Mouse (Mus musculus) forebrain, embryonic 11.5 days (tissue): ENCODE results near the gene Irf2. TPM values are rescaled to one million over a fixed set of nuclear protein-coding genes. Genes with fewer than 3 reads are reported as not detected.

Experiments
- ATAC-seq: fragments of 200-750 bp; cut with Nextera tagmentation; replicated peaks from 2 replicates; pipeline ENCODE4 v1.8.0; 2017; ENCODE audit warnings: moderate TSS enrichment; ENCODE audit not compliant: low FRiP score
- DNase-seq: peaks from one replicate; pipeline ENCODE4 v3.0.0-alpha.2; 2017; ENCODE audit warnings: low spot score
- H3K27ac ChIP-seq: fragments of 300-500 bp; sonication (generic); 2 replicates; pipeline ENCODE4 v1.5.1; 2014; ENCODE audit warnings: low read depth, low read length
- H3K27me3 ChIP-seq: fragments of 300-500 bp; sonication (generic); 2 replicates; pipeline ENCODE4 v1.6.1; 2014; ENCODE audit warnings: mild to moderate bottlenecking, low read length, mixed read lengths; ENCODE audit not compliant: control insufficient read depth, insufficient read depth
- H3K36me3 ChIP-seq: fragments of 300-500 bp; sonication (generic); 2 replicates; pipeline ENCODE4 v1.6.1; 2014; ENCODE audit warnings: mild to moderate bottlenecking, low read length, moderate library complexity, mixed read lengths; ENCODE audit not compliant: control insufficient read depth, insufficient read depth
- H3K4me1 ChIP-seq: fragments of 300-500 bp; sonication (generic); replicated peaks from 2 replicates; pipeline ENCODE4 v1.6.1; 2014; ENCODE audit warnings: low read length, mixed read lengths; ENCODE audit not compliant: control insufficient read depth, insufficient read depth
- H3K4me2 ChIP-seq: fragments of 300-500 bp; sonication (generic); 2 replicates; pipeline ENCODE4 v1.6.1; 2014; ENCODE audit warnings: low read depth, mild to moderate bottlenecking, low read length, moderate library complexity, mixed read lengths; ENCODE audit not compliant: severe bottlenecking
- H3K4me3 ChIP-seq: fragments of 300-500 bp; sonication (generic); 2 replicates; pipeline ENCODE4 v1.5.1; 2014; ENCODE audit warnings: low read depth, low read length
- H3K9ac ChIP-seq: fragments of 300-500 bp; sonication (generic); 2 replicates; pipeline ENCODE4 v1.6.1; 2014; ENCODE audit warnings: low read length
- H3K9me3 ChIP-seq: fragments of 300-500 bp; sonication (generic); 2 replicates; pipeline ENCODE4 v1.6.1; 2016; ENCODE audit warnings: low read length, mixed read lengths; ENCODE audit not compliant: control insufficient read depth
- WGBS: fragments of 180-500 bp; shearing (Covaris S2); extraction: QIAGEN DNeasy Blood & Tissue Kit; methylation state at CpG from one replicate; pipeline ENCODE4 v1.1.7; 2014; 5-methylcytosine and 5-hydroxymethylcytosine counted together
- polyA plus RNA-seq: library from polyadenylated mRNA; unstranded; fragments of >200 nt; fragmentation: Nextera tagmentation; extraction: Ambion mirVana; gene quantifications from 2 replicates; pipeline ENCODE4 v1.2.1, GENCODE M21; 2014

The Irf2 gene
- polyA plus RNA-seq, 1 experiment from 2014 or later, result 12.8 TPM

DNA sequence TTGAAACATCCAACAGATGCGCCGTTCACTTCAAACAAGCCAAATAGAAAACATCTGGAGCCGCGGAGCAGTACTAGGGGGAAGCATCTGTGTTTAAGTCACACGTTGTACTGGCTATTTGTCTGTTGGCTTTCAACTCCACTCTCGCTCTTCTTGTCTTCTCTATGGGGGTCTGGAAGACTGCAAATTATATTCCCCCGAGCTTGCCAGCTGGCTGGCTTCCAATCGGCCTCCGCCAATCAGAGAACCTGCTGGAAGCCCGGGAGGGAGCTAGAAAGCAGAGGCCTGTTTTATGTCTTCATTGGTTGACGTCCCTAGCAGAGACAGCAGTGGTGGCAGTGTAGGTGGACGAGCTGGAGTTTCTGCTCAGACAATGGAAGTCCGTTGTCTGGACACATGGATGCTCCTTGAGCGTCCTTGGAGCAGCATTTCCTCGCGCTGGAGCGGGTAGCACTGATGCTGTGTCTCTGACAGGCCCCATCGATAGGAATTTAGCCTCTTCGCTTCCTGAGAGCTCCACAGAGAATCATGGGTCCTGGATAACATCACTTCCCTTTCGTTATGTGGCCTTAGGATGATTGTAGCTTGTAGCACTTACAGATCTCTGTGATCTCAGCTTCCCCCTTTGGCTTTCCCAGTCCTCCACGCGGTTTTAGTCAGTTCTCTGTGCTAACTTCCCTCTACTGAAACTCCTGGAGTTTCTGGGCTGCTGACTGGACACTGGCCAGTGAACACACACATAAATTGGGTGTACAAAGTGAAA, 153.2 kb downstream of the Irf2 start:
- Histone ChIP-seq H3K4me1 (no peaks in the 10 kb centered on the region), H3K4me3 (no peak overlapping the region), H3K9ac (no peak overlapping the region), H3K27me3 (no peaks in the 10 kb centered on the region), H3K9me3 (no peaks in the 10 kb centered on the region), H3K4me2 (no peak overlapping the region), H3K27ac (no peak overlapping the region), H3K36me3 (no peaks in the 10 kb centered on the region)
- 85% methylated on average over 22 of the region's 22 CpGs for WGBS
- no peak for ATAC-seq
- no peak for DNase-seq

DNA sequence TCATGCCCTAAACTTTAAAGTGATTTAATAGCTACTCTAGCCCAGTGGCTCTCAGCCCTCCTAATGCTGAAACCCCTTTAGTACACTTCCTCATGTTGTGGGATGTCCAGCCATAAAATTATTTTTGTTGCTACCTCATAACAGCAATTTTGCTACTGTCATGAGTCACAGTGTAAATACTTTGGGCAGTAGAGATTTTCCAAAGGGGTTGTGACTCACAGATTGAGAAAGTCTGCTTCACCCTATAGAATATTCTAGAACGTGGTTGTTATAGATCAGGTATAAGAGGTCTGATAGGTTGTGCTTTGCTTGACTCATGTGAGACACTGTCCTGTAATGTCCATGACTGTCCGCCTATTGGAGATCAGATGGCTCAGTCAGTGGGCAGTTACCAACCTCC, 154.9 kb downstream of the Irf2 start:
- H3K9ac ChIP-seq, result no peak overlapping the region
- H3K9me3 ChIP-seq, result no peaks in the 10 kb centered on the region
- H3K4me2 ChIP-seq, result no peak overlapping the region
- H3K4me1 ChIP-seq, result no peaks in the 10 kb centered on the region
- 82% methylated on average over 2 of the region's 2 CpGs for WGBS
- ATAC-seq (no peak), DNase-seq (no peak)
- no peaks in the 10 kb centered on the region for H3K27me3 ChIP-seq
- no peaks in the 10 kb centered on the region for H3K36me3 ChIP-seq
- no peak overlapping the region for H3K4me3 ChIP-seq
- no peak overlapping the region for H3K27ac ChIP-seq

DNA sequence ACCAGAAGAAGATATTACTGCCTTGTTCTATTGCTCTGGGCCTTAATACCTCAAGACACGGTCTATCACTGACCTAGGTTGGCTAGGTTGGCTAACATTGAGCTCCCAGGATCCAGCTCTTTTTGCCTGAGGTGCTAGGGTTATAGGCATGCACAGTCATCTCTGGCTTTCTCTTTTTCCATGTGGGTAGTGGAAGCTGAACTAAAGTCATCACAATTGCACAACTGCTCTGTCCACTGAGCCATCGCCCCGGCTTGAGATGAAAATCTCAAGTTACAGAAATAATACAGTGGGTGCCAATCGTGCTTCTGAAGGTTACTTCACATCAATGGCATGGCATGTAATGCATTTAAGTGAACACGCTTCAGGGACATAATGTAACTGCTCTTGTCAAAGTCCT, 156.5 kb downstream of the Irf2 start:
- DNase-seq (no peak), ATAC-seq (no peak)
- WGBS, result 91% methylated on average over 5 of the region's 5 CpGs
- H3K4me1 ChIP-seq, result no peaks in the 10 kb centered on the region; the same call in 1 of the 2 replicates
- H3K9ac ChIP-seq, result no peak overlapping the region
- no peaks in the 10 kb centered on the region for H3K36me3 ChIP-seq
- H3K4me2 ChIP-seq, result no peak overlapping the region
- H3K9me3 ChIP-seq, result no peaks in the 10 kb centered on the region
- no peak overlapping the region for H3K4me3 ChIP-seq
- H3K27me3 ChIP-seq, result no peaks in the 10 kb centered on the region
- H3K27ac ChIP-seq, result no peak overlapping the region

DNA sequence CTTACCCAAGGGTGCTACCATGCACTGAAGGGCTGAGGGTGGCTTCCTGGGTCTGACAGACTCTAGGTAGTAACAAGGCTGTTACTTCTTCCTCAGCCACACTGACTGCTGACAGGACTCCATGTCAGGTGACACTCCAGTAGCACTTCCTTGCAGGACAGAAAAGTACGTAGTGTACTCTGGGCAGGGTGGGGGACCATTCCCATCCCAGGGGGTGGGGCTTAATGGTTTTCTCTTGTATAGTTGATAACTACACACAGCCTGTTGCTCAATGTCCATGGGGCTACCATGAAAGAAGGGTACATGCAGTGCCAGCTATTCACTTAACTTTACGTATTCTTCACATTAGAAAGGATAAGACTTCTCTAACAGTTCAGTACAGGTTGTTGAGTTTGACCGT, 157.2 kb downstream of the Irf2 start:
- H3K36me3 ChIP-seq, result no peaks in the 10 kb centered on the region
- no peak overlapping the region for H3K4me3 ChIP-seq
- DNase-seq (no peak), ATAC-seq (no peak)
- no peak overlapping the region for H3K9ac ChIP-seq
- no peak overlapping the region for H3K27ac ChIP-seq
- H3K27me3 ChIP-seq, result no peaks in the 10 kb centered on the region
- H3K9me3 ChIP-seq, result no peaks in the 10 kb centered on the region
- 93% methylated on average over 3 of the region's 3 CpGs for WGBS
- no peaks in the 10 kb centered on the region; the same call in 1 of the 2 replicates for H3K4me1 ChIP-seq
- no peak overlapping the region for H3K4me2 ChIP-seq

Other genes starting within 250 kb of the Irf2 start
- 32.6 and 35.2 TPM in 2 replicates for gene Cenpu, start 187.7 kb upstream of the Irf2 start, polyA plus RNA-seq
- gene Primpol, start 122.5 kb upstream of the Irf2 start, polyA plus RNA-seq, result 7.9 and 14.9 TPM in 2 replicates
- 136 and 144 TPM in 2 replicates for gene Casp3, start 122.4 kb upstream of the Irf2 start, polyA plus RNA-seq
- 0.13 TPM in 1 of 2 replicates, not detected in the other for gene Enpp6, start 247.2 kb downstream of the Irf2 start, polyA plus RNA-seq